Mouse (Mus musculus) heart, postnatal 14 days (tissue): ENCODE measurements around the gene Lrrc36. TPM values are rescaled to one million over a fixed set of nuclear protein-coding genes. Genes with fewer than 3 reads are reported as not detected.
A peak's percentile ranks its signal among the peaks of the same experiment; 100 is the strongest.

ENCODE experiments used
- DNase-seq, 2 experiments: peaks; one replicate each; pipeline ENCODE4 v3.0.0; 2021 to 2022
- intact Hi-C: fragments of 180-260 bp; cut with DNase I; formaldehyde crosslinking; loops from one replicate; pipeline ENCODE4 v1.15.1; 2025
- total RNA-seq, 2 experiments: library from RNA; stranded (reverse); gene quantifications; 2 replicates each; pipeline ENCODE4 v1.2.3; 2021

The Lrrc36 gene
- total RNA-seq, 2 experiments from 2014 or later, result 0.68 to 0.86 TPM

DNA sequence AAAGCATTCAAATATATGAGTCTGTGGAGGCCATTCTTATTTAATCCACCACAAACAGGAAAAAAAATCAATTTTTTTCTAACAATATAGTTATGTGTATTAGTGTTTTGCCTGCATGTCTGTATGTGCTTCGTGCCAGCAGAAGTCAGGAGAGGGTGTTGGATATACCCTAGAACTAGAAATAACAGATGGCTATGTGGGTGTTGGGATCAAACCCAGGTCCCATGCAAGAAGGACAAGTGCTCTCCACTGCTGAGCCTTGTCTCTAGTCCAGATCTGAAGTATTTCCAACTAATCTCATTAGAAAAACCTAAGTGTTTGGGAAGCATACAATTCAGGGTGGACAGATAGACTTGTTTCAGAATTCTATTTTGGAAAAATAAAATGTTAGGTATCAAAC, 8.6 kb downstream of the Lrrc36 start:
- intact Hi-C loops, result no loop called here
- no peak for DNase-seq

- no peak for DNase-seq
- intact Hi-C loops, result no loop called here
Observed at GRCm38 (mm10) chr8:105426878-105427277, 13.5 kb downstream of the Lrrc36 start.

DNA sequence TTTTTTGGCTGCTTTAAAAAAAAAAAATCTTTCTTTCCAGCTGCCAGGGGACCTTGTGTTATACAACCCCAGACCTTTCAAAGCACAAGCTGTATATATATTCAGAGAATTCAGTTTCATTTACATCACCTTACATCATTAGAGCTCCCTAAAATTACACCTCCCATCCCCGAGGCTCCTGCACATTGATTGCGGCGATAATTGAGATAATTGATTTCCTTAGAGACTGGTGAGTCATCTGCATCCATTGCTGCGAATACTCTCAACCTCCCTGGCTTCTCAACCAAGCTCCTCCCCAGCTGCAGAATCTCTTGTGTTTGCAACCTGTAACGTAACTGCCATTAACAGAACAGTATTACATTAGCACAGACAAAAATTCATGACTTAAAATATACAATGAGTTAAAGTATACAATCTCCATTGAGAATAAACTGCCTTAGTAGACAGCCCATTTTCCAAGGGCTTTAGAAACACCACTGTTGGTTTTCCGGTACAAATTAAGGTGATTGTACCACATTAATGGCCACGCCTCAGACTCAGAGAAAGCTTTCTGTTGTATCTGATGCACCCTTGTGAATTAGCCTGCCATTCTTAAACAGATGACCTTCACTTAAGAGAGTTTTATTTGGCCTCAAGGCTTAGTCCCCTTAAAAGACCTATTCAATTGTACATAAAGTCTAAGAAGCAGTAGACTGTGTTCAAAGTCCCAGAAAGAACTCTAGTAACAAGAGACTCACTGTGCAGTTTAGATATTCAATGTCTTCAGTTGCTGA, 18.6 kb downstream of the Lrrc36 start:
- intact Hi-C loops, result no loop called here
- DNase-seq, result no peak

DNA sequence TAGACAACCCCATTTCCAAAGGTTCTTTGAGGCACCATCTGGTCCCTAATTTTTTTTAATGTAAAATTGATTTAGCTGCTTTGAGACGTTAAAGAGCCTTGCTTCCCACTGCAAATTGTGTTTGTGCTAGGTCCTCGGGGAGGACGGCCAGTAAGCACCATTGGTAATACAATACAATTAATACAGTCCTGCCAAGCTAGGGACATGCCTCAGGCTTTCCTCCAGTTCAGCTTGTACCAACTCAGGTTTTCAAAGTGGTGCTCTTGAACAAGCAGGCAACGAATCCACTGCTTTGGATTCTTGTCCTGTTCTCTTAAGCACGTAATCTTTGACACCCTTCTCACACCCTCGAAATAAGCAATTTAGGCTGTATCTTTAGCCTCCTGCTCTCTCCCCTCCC, 19.6 kb downstream of the Lrrc36 start:
- DNase-seq, result no peak

GRCm38 (mm10) chr8:105433511-105433910, 20.1 kb downstream of the Lrrc36 start:
- peak in 1 of 2 experiments; percentile 16 for DNase-seq
- intact Hi-C loops, result no loop called here

More for the DNA sequence above, 19.6 kb downstream of the Lrrc36 start:
- intact Hi-C loops, result no loop called here

DNA sequence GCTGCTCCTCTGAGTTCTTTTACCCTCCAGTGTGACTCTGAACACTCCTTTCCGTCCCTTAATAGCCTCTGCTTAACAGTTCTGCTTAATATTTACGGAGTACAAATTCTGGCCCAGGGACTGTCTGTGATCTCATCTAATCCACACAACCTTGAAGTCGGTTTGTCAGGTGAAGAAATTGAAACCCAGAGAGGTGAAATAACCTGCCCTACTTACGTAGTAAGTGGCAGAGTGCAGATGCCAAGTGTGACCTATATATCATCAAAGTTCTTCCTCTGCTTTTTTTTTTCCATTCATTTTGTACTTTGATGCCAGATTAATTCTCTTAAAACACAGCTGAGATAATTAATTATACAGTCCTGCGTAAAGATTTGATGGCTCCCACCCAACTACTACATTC, 20.8 kb downstream of the Lrrc36 start:
- intact Hi-C loops, result no loop called here

GRCm38 (mm10) chr8:105436218-105436617, 22.8 kb downstream of the Lrrc36 start:
- intact Hi-C loops, result no loop called here
- DNase-seq, result no peak

More for the DNA sequence above, 20.8 kb downstream of the Lrrc36 start:
- DNase-seq, result no peak

DNA sequence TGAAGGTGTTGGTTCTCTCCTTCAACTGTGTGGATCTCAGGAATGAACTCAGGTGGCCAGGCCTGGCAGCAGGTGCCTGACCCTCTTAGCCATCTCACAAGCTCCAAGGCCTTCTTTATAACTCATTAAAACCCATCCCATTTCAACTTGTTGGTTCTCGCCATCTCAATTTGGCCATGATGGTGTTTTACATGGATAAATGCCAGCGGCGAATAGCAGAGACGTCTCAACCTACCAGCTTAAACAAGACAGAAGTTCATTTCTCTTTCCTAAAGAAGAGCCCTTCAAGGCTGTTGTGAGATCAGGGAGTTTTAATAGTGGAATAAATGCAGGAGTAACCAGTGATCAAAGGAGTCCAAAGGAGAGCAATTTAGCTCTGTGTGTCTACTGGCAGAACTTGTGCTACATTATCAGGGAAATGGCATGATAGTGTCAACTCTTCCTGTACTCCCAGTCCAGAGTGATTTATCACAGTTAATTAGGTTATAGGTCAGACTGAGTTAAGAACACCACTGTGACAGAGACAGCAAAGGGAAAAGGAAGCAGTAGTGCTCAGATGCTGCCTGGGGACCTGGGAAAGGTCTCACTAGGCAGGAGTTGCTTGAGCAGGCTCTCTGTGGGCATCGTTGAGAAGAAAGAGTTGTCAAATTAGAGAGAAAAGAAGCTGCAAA, 23.8 kb downstream of the Lrrc36 start:
- intact Hi-C loops, result no loop called here
- DNase-seq, result no peak

DNA sequence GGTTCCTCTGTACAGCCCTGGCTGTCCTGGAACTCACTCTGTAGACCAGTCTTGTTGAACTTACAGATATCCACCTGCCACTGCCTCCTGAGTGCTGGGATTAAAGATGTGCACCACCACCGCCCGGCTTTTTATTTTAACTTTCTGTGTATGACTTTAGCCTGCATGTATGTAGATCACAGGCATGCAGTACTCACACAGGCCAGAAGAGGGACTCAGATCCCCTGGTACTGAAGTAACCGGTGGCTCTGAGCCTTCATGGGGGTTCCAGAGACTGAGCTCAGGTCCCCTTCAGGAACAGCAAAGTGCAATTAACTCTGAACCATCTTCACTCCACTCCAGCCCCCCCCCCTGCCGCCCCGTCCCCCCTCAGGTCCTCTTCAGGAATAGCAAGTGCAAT, 25.5 kb downstream of the Lrrc36 start:
- peak; percentile 25 to 53 for DNase-seq
- intact Hi-C loops, result no loop called here

GRCm38 (mm10) chr8:105441433-105441832, 28.1 kb downstream of the Lrrc36 start:
- peak; percentile 47 to 65 for DNase-seq
- intact Hi-C loops, result loop anchor here (5.0 kb wide), 1 partner anchor 36 kb away; no protein-coding TSS in a partner anchor

DNA sequence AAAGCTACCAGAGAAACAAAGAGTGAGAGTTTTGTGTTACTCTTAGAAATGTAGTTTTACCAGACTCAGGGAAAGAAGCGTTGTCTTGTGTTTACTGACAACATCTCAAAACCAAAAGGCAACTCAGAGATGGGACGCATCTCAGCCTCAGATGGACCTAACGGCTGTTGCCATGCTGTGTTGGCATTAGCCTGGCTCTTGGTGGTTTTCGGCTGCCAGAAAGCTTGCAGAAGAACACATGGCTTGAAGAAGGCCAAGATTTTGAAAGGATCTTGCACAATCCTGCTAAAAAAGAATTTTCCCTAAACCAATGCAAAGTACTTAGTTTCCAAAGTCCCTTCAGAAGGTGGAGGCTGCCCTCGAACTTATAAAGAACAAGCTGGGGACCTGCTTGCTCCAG, 29.3 kb downstream of the Lrrc36 start:
- DNase-seq, result no peak
- intact Hi-C loops, result loop anchor here (5.0 kb wide), 1 partner anchor 35 kb away; no protein-coding TSS in a partner anchor

DNA sequence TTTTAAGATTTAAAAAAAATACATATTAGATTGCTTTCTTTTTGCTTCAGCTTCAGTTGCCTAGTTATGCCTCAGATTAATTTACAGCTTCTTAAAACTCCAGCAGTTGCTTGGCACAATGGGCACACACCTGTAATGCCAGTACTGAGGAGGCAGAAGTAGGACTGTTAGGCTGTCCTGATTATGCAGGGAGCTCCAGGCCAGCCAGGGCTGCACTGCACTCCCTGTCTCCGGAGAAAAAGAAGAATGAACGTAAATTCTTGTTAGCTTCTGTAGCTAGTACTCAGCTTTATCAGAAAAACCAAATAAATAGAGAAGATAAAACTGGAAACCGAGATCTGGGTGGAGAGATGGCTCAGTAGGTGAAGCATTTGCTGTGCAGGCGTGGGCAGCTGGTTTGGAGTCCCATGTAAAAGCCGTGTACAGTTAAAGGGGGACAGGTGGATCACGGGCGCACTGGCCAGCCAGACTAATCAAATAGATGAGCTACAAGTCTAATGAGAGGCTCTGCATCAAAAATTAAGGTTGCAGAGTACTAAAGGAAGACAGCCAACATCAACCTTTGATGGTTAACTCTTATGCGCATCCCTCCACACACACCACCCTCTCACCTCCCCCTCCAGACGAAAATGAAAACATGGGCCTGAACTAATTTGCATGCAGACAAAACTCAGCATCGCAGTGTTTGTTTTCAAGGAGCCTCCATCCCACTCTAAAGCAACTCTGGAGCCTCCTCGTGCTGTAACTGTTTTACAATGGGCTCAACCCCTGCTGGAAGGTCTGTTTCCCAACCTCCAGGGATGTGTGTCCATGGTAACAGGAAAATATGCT, 32.1 kb downstream of the Lrrc36 start:
- DNase-seq, result peak; percentile 18 to 41
- intact Hi-C loops, result no loop called here

- DNase-seq, result peak; percentile 40 to 52
Observed at GRCm38 (mm10) chr8:105446127-105446552, 32.8 kb downstream of the Lrrc36 start.

DNA sequence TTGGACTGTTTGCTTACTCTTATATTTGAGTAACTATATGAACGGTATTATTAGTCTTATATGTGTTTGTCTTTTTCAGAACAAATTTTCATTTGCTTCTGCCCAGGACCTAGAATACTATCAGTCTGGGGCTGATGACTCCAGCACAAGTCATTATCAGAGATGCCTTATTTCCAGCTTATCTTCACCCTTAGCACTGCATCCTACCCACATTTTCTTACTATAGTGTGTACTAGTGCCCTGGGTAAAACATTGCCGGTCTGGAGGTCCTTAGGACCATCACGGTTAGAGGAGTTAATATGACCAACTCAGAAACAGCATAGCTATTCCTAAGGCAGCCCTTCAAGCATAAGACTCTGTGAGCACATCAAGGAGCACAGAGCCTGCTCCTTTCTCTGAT, 34.8 kb downstream of the Lrrc36 start:
- DNase-seq, result no peak
- intact Hi-C loops, result no loop called here

More at GRCm38 (mm10) chr8:105446127-105446552, 32.8 kb downstream of the Lrrc36 start:
- intact Hi-C loops, result no loop called here

DNA sequence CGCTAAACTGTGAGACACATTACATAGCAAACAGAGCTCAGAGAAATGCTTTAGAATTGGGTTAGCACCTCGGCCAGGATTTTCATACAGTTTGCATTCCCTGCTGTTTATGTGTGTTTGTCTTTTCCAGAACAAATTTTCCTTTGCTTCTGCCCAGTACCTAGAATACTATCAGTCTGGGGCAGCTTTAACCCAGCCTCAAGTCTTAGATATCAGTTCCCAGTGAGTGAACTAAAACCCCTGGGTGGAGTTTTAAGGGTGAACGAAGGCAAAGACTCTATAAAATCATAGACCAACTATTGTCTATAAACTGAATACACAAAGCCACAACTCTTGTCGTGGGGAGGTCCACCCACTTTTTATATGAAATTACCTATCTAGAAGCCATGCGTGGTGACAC, 35.2 kb downstream of the Lrrc36 start:
- intact Hi-C loops, result no loop called here
- no peak for DNase-seq

DNA sequence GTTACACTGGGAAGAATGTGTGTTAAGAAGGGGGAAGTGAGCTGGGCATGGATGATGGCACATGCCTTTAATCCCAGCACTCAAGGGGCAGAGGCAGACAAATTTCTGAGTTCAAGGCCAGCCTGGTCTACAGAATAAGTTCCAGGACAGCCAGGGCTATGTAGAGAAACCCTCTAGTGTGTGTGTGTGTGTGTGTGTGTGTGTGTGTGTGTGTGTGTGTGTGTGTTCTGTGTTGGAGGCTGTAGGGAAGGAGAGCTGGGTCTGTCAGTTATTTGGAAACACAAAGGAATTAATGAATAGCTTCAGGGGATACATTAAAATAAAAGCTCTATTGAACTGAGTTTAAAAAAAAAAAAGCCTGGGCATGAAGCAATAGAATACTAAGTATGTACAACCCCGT, 37.6 kb downstream of the Lrrc36 start:
- intact Hi-C loops, result no loop called here
- no peak for DNase-seq

- intact Hi-C loops, result no loop called here
- no peak for DNase-seq
Observed at GRCm38 (mm10) chr8:105451903-105452603, 38.7 kb downstream of the Lrrc36 start.

GRCm38 (mm10) chr8:105453296-105453695, 39.9 kb downstream of the Lrrc36 start:
- DNase-seq, result no peak
- intact Hi-C loops, result no loop called here

- DNase-seq, result no peak
- intact Hi-C loops, result no loop called here
Observed at GRCm38 (mm10) chr8:105454088-105454487, 40.7 kb downstream of the Lrrc36 start.

DNA sequence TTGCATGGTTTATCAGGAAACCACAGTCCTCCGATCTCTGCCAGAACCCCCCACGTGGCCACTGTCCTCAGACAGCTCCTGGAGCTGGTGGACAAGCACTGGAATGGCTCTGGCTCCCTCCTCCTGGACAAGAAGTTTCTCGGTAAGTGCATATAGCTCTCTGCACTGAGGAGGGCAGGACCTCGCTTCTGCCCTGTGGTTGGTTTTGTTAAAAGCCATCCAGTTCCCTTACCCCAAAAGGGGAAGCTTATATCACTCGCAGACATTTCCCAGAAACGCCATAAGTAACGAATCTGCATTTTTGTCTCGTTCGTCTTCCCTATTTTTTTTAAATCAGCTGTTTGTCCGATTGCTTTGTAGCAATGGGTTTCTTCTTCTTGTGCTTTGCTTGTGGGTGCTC, 41.8 kb downstream of the Lrrc36 start:
- intact Hi-C loops, result no loop called here
- no peak for DNase-seq
